Mouse (Mus musculus) gastrocnemius, adult 18-20 months (tissue): Measurements from ENCODE around the gene Lims1. TPM values are rescaled to one million over a fixed set of nuclear protein-coding genes. Genes with fewer than 3 reads are reported as not detected.

Experiments
- DNase-seq: peaks from one replicate; pipeline ENCODE4 v3.0.0; 2021; ENCODE audit warnings: low spot score
- total RNA-seq, 2 experiments: library from RNA; stranded (reverse); gene quantifications; 2 replicates each; pipeline ENCODE4 v1.2.3; 2021

The Lims1 gene
- total RNA-seq, 2 experiments from 2014 or later, result 38.1 to 55.4 TPM

GRCm38 (mm10) chr10:58382621-58383101 is 59.4 kb downstream of the Lims1 start:
- no peak for DNase-seq

- peak; percentile 54 for DNase-seq
Observed at GRCm38 (mm10) chr10:58383282-58383681, 60.0 kb downstream of the Lims1 start.

GRCm38 (mm10) chr10:58383761-58384160 is 60.5 kb downstream of the Lims1 start:
- DNase-seq, result no peak

- no peak for DNase-seq
Observed at GRCm38 (mm10) chr10:58385629-58386028, 62.4 kb downstream of the Lims1 start.

GRCm38 (mm10) chr10:58386997-58387396 is 63.7 kb downstream of the Lims1 start:
- DNase-seq, result no peak

- DNase-seq, result no peak
Observed at GRCm38 (mm10) chr10:58388648-58389047, 65.4 kb downstream of the Lims1 start.

- DNase-seq, result no peak
Observed at GRCm38 (mm10) chr10:58389151-58389550, 65.9 kb downstream of the Lims1 start.

- no peak for DNase-seq
Observed at GRCm38 (mm10) chr10:58392435-58392834, 69.2 kb downstream of the Lims1 start.

GRCm38 (mm10) chr10:58393026-58394014 is 70.1 kb downstream of the Lims1 start:
- no peak for DNase-seq

- peak; percentile 77 for DNase-seq
Observed at GRCm38 (mm10) chr10:58394170-58394569, 70.9 kb downstream of the Lims1 start.

- no peak for DNase-seq
Observed at GRCm38 (mm10) chr10:58395315-58395714, 72.0 kb downstream of the Lims1 start.

GRCm38 (mm10) chr10:58395723-58396122 is 72.5 kb downstream of the Lims1 start:
- no peak for DNase-seq

- DNase-seq, result peak; percentile 56
Observed at GRCm38 (mm10) chr10:58396600-58396999, 73.3 kb downstream of the Lims1 start.

GRCm38 (mm10) chr10:58398941-58399340 is 75.7 kb downstream of the Lims1 start:
- no peak for DNase-seq

- peak; percentile 44 for DNase-seq
Observed at GRCm38 (mm10) chr10:58401838-58402237, 78.6 kb downstream of the Lims1 start.

GRCm38 (mm10) chr10:58404639-58405038 is 81.4 kb downstream of the Lims1 start:
- DNase-seq, result no peak

- no peak for DNase-seq
Observed at GRCm38 (mm10) chr10:58405285-58405948, 82.2 kb downstream of the Lims1 start.

- DNase-seq, result no peak
Observed at GRCm38 (mm10) chr10:58405949-58406305, 82.7 kb downstream of the Lims1 start.

GRCm38 (mm10) chr10:58412331-58412730 is 89.1 kb downstream of the Lims1 start:
- DNase-seq, result no peak

- no peak for DNase-seq
Observed at GRCm38 (mm10) chr10:58412852-58413251, 89.6 kb downstream of the Lims1 start.

GRCm38 (mm10) chr10:58416702-58417101 is 93.4 kb downstream of the Lims1 start:
- DNase-seq, result no peak

- no peak for DNase-seq
Observed at GRCm38 (mm10) chr10:58418290-58418971, 95.2 kb downstream of the Lims1 start.
